Mouse (Mus musculus) spleen, adult 2 months (tissue): ENCODE results near the gene Gm17660.

ENCODE experiments used
- CTCF ChIP-seq: fragments of 200-500 bp; IDR thresholded peaks from 2 replicates; pipeline ENCODE4 v1.5.1; 2011; ENCODE audit warnings: mild to moderate bottlenecking, inconsistent platforms; ENCODE audit not compliant: insufficient read depth, insufficient read length, insufficient replicate concordance; ENCODE audit errors: extremely low read depth
- POLR2A ChIP-seq: fragments of 200-500 bp; IDR thresholded peaks from 2 replicates; pipeline ENCODE4 v1.6.1; 2011; ENCODE audit warnings: low read depth, low read length, inconsistent platforms

GRCm38 (mm10) chr5:104055816-104056215 is 21.6 kb downstream of the Gm17660 start:
- TF ChIP-seq CTCF = no peak
- no peak for TF ChIP-seq POLR2A
